Mouse (Mus musculus) Muller cell, postnatal 12 days (primary cell): ENCODE measurements around the gene Tecr.
"Not testable (repeated sequence)": the region's sequence is repeated elsewhere in the genome, so short reads cannot be mapped to it uniquely, and the experiment has no call there.

Experiments
- DNase-seq: peaks from one replicate; pipeline ENCODE4 v3.0.0-alpha.2; 2015; ENCODE audit errors: inconsistent ontology term

The Tecr gene

GRCm38 (mm10) chr8:83618566-83618965 lies 10.8 kb upstream of the Tecr start:
- DNase-seq = no peak

GRCm38 (mm10) chr8:83617111-83617510 lies 9.3 kb upstream of the Tecr start:
- no peak for DNase-seq

GRCm38 (mm10) chr8:83616625-83617024 lies 8.9 kb upstream of the Tecr start:
- DNase-seq = no peak

- no peak for DNase-seq
Observed at GRCm38 (mm10) chr8:83613695-83614094, 5.9 kb upstream of the Tecr start.

GRCm38 (mm10) chr8:83611921-83612320 lies 4.2 kb upstream of the Tecr start:
- DNase-seq = no peak

GRCm38 (mm10) chr8:83609547-83610180 lies 1.9 kb upstream of the Tecr start:
- DNase-seq = no peak

GRCm38 (mm10) chr8:83609086-83609485 lies 1.3 kb upstream of the Tecr start:
- no peak for DNase-seq

- DNase-seq = no peak
Observed at GRCm38 (mm10) chr8:83608398-83608829, 643 bp upstream of the Tecr start.

- peak; percentile 89 for DNase-seq
Observed at GRCm38 (mm10) chr8:83602650-83603029, 5.1 kb downstream of the Tecr start.

GRCm38 (mm10) chr8:83599814-83600213 lies 8.0 kb downstream of the Tecr start:
- DNase-seq = no peak

- no peak for DNase-seq
Observed at GRCm38 (mm10) chr8:83598146-83598545, 9.6 kb downstream of the Tecr start.

- DNase-seq = no peak
Observed at GRCm38 (mm10) chr8:83596369-83596768, 11.4 kb downstream of the Tecr start.

- not testable (repeated sequence) for DNase-seq
Observed at GRCm38 (mm10) chr8:83595050-83595345, 12.8 kb downstream of the Tecr start.

- peak; percentile 100 for DNase-seq
Observed at GRCm38 (mm10) chr8:83594167-83595049, 13.4 kb downstream of the Tecr start.

GRCm38 (mm10) chr8:83593325-83594166 lies 14.2 kb downstream of the Tecr start:
- peak; percentile 63 for DNase-seq

GRCm38 (mm10) chr8:83592682-83593081 lies 15.1 kb downstream of the Tecr start:
- no peak for DNase-seq

GRCm38 (mm10) chr8:83590488-83591023 lies 17.2 kb downstream of the Tecr start:
- DNase-seq = no peak

- DNase-seq = no peak
Observed at GRCm38 (mm10) chr8:83588886-83589285, 18.9 kb downstream of the Tecr start.

GRCm38 (mm10) chr8:83587644-83588043 lies 20.1 kb downstream of the Tecr start:
- no peak for DNase-seq

- DNase-seq = no peak
Observed at GRCm38 (mm10) chr8:83585333-83585732, 22.4 kb downstream of the Tecr start.

- no peak for DNase-seq
Observed at GRCm38 (mm10) chr8:83584771-83585170, 23.0 kb downstream of the Tecr start.

- no peak for DNase-seq
Observed at GRCm38 (mm10) chr8:83583236-83583635, 24.5 kb downstream of the Tecr start.
